Mouse (Mus musculus): ENCODE results near the gene Gm49358.

DNA sequence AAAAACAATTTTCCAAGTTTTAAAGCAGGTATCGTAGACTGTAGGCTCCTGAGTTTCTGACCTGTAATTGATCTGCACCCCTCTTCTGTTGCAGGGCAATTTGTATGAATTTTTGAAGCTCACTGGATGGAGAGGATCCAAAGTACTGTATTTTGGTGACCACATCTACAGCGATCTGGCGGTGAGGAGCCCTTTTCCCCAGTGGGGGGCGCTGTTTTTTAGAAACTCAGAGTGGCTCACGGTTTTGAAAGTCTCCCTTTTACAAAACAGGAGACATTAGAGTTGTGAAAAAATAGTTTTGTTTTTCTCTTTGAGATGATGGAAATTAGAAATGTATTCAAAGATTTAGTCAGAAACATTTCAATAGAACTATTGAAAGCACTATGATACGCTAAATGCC is 60.3 kb downstream of the Gm49358 start:
- no peak for TF ChIP-seq GATA1 (IDR thresholded peaks at IDR 0.05; ENCODE audit: borderline replicate concordance, low read length)
- TF ChIP-seq FLI1 (IDR thresholded peaks at IDR 0.05; ENCODE audit: low read length), result no peak

All from megakaryocyte, embryonic 14.5 days (primary cell).